Mouse (Mus musculus) spleen, adult 2 months (tissue): ENCODE measurements around the gene Ost4. TPM values are rescaled to one million over a fixed set of nuclear protein-coding genes. Genes with fewer than 3 reads are reported as not detected.

Experiments
- DNase-seq, 2 experiments: peaks; one replicate each; pipeline versions ENCODE4 v3.0.0 to v3.0.0-alpha.2; 2012 to 2021; ENCODE audit warnings: low spot score in 2 of 2, low read depth in 1 of 2
- H3K27ac ChIP-seq: fragments of 200-500 bp; 2 replicates; pipeline ENCODE4 v1.5.1; 2012; ENCODE audit warnings: low read length, inconsistent platforms; ENCODE audit not compliant: insufficient read depth
- H3K27me3 ChIP-seq: fragments of 200-500 bp; 2 replicates; pipeline ENCODE4 v1.6.1; 2012; ENCODE audit warnings: mild to moderate bottlenecking, moderate library complexity, low read length, inconsistent platforms; ENCODE audit not compliant: control insufficient read depth, insufficient read depth
- H3K36me3 ChIP-seq: fragments of 200-500 bp; 2 replicates; pipeline ENCODE4 v1.6.1; 2012; ENCODE audit warnings: mild to moderate bottlenecking, low read length, inconsistent platforms; ENCODE audit not compliant: control insufficient read depth, insufficient read depth
- H3K4me1 ChIP-seq: fragments of 200-500 bp; 2 replicates; pipeline ENCODE4 v1.6.1; 2011; ENCODE audit warnings: inconsistent platforms; ENCODE audit not compliant: control insufficient read depth, insufficient read depth, insufficient read length
- H3K4me3 ChIP-seq: fragments of 200-500 bp; 2 replicates; pipeline ENCODE4 v1.5.1; 2011; ENCODE audit warnings: mild to moderate bottlenecking, inconsistent platforms; ENCODE audit not compliant: insufficient read depth, insufficient read length; ENCODE audit errors: extremely low read depth
- CTCF ChIP-seq: fragments of 200-500 bp; IDR thresholded peaks from 2 replicates; pipeline ENCODE4 v1.5.1; 2011; ENCODE audit warnings: mild to moderate bottlenecking, inconsistent platforms; ENCODE audit not compliant: insufficient read depth, insufficient read length, insufficient replicate concordance; ENCODE audit errors: extremely low read depth
- POLR2A ChIP-seq: fragments of 200-500 bp; IDR thresholded peaks from 2 replicates; pipeline ENCODE4 v1.6.1; 2011; ENCODE audit warnings: low read depth, low read length, inconsistent platforms
- WGBS: fragments of 180-500 bp; shearing (Covaris S2); methylation state at CpG from one replicate; pipeline ENCODE4 v1.1.7; 2018; 5-methylcytosine and 5-hydroxymethylcytosine counted together
- polyA plus RNA-seq: library from polyadenylated mRNA; depleted of rRNA; stranded (reverse); fragments of >200 nt; gene quantifications from 2 replicates; pipeline ENCODE4 v1.2.3, GENCODE M21; 2012

Ost4 gene
- polyA plus RNA-seq, 1 experiment, result 143 TPM

DNA sequence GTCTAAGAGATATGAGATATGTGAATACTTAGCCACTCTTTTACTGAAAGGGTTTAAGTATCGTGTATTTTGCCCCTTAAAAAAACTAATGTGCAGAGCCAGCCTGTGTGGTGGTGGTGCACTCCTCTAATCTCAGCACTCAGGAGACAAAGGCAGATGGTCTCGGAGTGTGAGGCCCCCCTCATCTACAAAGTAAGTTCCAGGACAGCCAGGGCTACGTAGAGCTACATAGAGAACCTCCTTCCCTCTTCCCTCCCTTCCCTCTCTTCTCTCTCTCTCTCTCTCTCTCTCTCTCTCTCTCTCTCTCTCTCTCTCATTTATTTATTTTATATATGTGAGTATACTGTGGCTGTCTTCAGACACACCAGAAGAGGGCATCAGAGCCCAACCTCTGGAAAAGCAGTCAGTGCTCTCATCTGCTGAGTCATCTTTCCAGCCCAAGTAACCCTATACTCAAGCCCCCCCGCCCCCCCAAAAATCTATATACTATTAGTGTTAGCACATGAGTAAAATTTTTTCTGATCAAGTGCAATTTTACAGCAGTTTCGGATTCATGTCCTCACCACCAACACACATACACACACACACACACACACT lies 28.1 kb downstream of the Ost4 start:
- H3K4me3 ChIP-seq, result no peak overlapping the region
- no peaks in the 10 kb centered on the region for H3K4me1 ChIP-seq
- no peak for TF ChIP-seq CTCF
- TF ChIP-seq POLR2A, result no peak
- WGBS, result 82% methylated on average over 5 of the region's 5 CpGs
- peaks cover 23% of the 10 kb centered on the region for H3K36me3 ChIP-seq
- no peak overlapping the region for H3K27ac ChIP-seq
- DNase-seq, result no peak
- H3K27me3 ChIP-seq, result no peaks in the 10 kb centered on the region

DNA sequence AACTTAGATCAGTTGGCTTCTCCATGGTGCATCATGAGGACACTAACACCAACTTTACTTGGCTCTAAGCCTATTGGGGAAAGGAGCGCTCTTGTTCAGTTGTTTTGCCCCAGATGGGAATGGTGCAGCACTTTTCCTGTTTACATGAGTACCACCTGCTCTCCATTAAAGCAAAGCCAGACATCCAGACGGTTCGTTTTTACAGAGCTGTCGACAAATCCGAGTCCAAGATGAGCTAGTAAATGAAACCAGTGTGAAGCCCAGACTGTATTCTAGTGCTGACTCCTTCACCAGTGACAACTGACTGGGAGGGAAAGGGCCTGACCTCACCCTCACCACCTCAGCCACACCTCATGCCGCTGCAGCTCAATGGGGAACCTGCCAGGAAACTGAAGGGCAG lies 29.0 kb downstream of the Ost4 start:
- Histone ChIP-seq H3K27me3 (no peaks in the 10 kb centered on the region), H3K4me1 (no peaks in the 10 kb centered on the region), H3K27ac (no peak overlapping the region), H3K36me3 (peaks cover 30% of the 10 kb centered on the region), H3K4me3 (no peak overlapping the region)
- WGBS, result 79% methylated on average over 6 of the region's 6 CpGs
- no peak for DNase-seq
- TF ChIP-seq CTCF, result no peak
- TF ChIP-seq POLR2A, result no peak

DNA sequence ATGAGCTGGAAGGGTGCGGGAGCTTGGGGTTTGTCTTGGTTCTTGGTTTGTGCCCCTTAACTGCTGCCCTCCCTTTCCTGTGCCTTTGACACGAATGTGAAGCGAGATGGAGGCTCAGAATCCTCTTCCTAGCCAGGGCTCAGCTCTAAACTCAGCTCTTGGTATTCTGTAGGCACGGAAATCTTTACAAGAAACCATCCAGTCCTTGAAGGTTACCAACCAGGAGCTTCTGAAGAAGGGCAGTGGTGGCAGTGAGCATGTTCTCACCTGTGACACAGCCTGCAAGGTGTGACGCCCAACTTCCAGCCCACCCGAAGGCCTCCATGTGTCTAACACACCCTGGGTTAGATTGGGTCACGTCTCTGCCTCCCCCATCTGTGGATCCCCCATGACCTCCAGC lies 33.2 kb downstream of the Ost4 start:
- 92% methylated on average over 7 of the region's 7 CpGs for WGBS
- no peak overlapping the region for H3K4me3 ChIP-seq
- peaks cover 49% of the 10 kb centered on the region for H3K36me3 ChIP-seq
- H3K27ac ChIP-seq, result no peak overlapping the region
- no peaks in the 10 kb centered on the region for H3K27me3 ChIP-seq
- H3K4me1 ChIP-seq, result no peaks in the 10 kb centered on the region; the same call in 1 of the 2 replicates
- DNase-seq, result no peak
- TF ChIP-seq CTCF (no peak), POLR2A (no peak)

DNA sequence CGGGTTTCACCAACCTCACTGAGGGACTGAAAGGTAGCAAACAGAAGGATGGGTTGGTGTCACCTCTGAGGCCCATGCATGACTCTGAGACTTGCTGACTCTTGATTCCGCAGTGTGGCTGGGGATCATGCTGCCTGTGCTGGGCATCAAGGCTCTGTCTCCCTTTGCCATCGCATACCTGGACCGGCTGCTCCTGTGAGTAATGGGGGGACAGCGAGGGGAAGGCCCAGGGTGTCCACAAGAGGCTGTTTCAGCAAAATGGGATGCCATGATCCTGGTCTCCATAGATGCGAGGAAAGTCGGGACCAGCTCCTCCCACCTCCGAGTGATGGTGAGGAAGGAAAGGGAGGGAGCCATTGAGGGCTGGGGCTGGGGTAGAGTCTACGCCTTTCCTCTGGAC lies 35.0 kb downstream of the Ost4 start:
- Histone ChIP-seq H3K36me3 (peaks cover 49% of the 10 kb centered on the region), H3K4me1 (peaks cover 4% of the 10 kb centered on the region; the same call in 1 of the 2 replicates), H3K27me3 (no peaks in the 10 kb centered on the region)

DNA sequence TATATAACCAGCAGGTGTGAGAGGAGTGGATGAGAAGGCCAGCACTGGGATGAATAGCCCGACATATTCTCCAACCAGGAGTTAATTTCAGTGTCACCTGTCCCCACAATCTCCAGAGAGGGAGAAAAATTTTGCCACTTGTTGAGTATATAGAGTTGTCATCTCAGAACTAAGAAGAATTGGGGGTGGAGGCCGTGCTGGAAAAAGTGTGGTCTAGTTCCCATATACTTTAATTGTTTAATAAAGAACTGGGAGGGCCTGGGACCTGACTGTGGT lies 37.5 kb downstream of the Ost4 start:
- 18% methylated on average over 2 of the region's 2 CpGs for WGBS
- TF ChIP-seq POLR2A (no peak), CTCF (no peak)
- Histone ChIP-seq H3K27ac (no peak overlapping the region), H3K4me3 (peak overlapping the region; percentile 88), H3K4me1 (peaks cover 7% of the 10 kb centered on the region; the same call in 1 of the 2 replicates), H3K27me3 (no peaks in the 10 kb centered on the region), H3K36me3 (peaks cover 31% of the 10 kb centered on the region)
- no peak for DNase-seq

More for the DNA sequence above, 35.0 kb downstream of the Ost4 start:
- no peak for DNase-seq
- no peak for TF ChIP-seq CTCF
- TF ChIP-seq POLR2A, result no peak
- Histone ChIP-seq H3K27ac (no peak overlapping the region), H3K4me3 (no peak overlapping the region)
- WGBS, result 96% methylated on average over 9 of the region's 9 CpGs

DNA sequence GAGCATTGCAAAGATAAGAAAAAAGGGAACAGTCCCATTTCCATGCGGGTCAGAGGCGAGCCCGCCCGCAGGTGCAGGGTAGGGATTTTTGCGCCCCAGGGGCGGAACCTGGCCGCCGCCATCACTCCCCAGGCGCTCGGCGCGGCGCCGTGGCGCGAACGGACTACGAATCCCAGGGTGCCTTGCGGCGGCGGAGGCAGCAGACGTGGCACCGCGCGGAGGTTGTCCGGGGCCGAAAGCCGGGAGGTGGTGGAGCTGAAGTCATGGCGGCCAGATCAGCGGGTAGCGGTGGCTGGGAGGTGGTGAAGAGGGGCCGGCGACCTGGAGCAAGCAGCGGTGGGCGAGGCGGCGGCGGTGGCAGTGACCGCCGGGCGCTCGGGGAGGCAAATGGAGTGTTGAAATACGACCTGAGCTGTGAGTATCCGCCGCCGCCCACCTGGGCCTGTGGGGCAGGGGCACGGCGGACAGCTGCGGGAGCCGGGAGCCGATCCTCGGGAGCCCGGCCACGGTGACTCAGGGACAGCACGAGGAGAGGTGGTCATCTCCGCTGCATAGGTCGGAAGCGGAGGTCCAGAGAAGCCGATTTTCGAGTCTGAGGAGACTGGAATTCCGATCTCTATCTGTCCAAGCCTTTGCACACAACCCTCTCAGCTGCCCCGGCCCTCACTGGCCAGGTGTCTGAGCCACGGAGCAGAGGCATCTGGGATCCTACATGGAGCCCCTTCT lies 38.0 kb downstream of the Ost4 start:
- TF ChIP-seq CTCF (no peak), POLR2A (peak; percentile 49)
- H3K27ac ChIP-seq, result peak overlapping the region; percentile 2; the same call in 1 of the 2 replicates
- peak; percentile 64 to 94 for DNase-seq
- H3K27me3 ChIP-seq, result no peaks in the 10 kb centered on the region
- peaks cover 27% of the 10 kb centered on the region for H3K36me3 ChIP-seq
- H3K4me1 ChIP-seq, result peaks cover 7% of the 10 kb centered on the region; the same call in 1 of the 2 replicates
- under 1% methylated on average over 56 of the region's 63 CpGs for WGBS
- H3K4me3 ChIP-seq, result peak overlapping the region; percentile 88

DNA sequence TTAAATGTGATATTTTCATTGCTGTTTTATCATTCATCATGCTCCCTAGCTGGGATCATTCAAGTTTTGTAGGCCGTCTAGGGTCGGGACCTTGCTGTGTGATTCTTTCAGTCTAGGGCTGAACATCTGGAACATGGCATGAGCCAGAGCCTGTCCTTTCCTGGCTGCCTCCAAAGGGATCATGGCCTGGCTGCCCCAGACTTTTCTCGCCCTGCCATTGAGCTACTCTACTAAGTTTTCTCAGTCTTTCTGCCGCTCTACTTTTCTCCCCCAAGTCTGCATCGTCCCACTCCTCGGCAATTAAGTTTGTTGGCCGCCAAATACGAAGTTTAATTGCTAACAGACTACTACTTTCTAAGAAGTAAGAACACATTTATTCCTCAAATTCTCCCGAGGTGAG lies 38.6 kb downstream of the Ost4 start:
- Histone ChIP-seq H3K27ac (peak overlapping the region; percentile 2; the same call in 1 of the 2 replicates), H3K36me3 (peaks cover 22% of the 10 kb centered on the region), H3K4me3 (peak overlapping the region; percentile 37; the same call in 1 of the 2 replicates), H3K27me3 (no peaks in the 10 kb centered on the region), H3K4me1 (peaks cover 7% of the 10 kb centered on the region; the same call in 1 of the 2 replicates)
- 29% methylated on average over 9 of the region's 9 CpGs for WGBS
- no peak for TF ChIP-seq POLR2A
- no peak for TF ChIP-seq CTCF
- DNase-seq, result no peak
